Mouse (Mus musculus): ENCODE measurements around the gene Dlgap1. TPM values are rescaled to one million over a fixed set of nuclear protein-coding genes. Genes with fewer than 3 reads are reported as not detected.
A peak's percentile ranks its signal among the peaks of the same experiment; 100 is the strongest.

Gene Dlgap1
- polyA plus RNA-seq, 1 experiment from 2014 or later = 2.9 TPM

GRCm38 (mm10) chr17:70664484-70665040 lies 695.7 kb downstream of the Dlgap1 start:
- H3K9ac ChIP-seq (ENCODE audit: low read length) = no peak overlapping the region
- H3K9me3 ChIP-seq (ENCODE audit: control insufficient read depth, low read length) = no peaks in the 10 kb centered on the region
- H3K36me3 ChIP-seq (ENCODE audit: control insufficient read depth, insufficient read depth, low read length) = no peaks in the 10 kb centered on the region
- H3K27ac ChIP-seq (ENCODE audit: low read depth) = no peak overlapping the region
- no peaks in the 10 kb centered on the region for H3K4me1 ChIP-seq (replicated peaks; ENCODE audit: control insufficient read depth, insufficient read depth, low read length)
- no peak overlapping the region for H3K4me2 ChIP-seq (ENCODE audit: low read length)
- peak; percentile 18 for DNase-seq (ENCODE audit: low spot score)
- ATAC-seq (replicated peaks; ENCODE audit: low FRiP score, low TSS enrichment, low read depth) = no peak
- H3K4me3 ChIP-seq (ENCODE audit: low read depth, low read length) = no peak overlapping the region
- H3K27me3 ChIP-seq (replicated peaks; ENCODE audit: control insufficient read depth, insufficient read depth, low read length) = no peaks in the 10 kb centered on the region

- Histone ChIP-seq H3K27me3 (replicated peaks; ENCODE audit: control insufficient read depth, insufficient read depth, low read length) (no peaks in the 10 kb centered on the region), H3K4me1 (replicated peaks; ENCODE audit: control insufficient read depth, insufficient read depth, low read length) (no peaks in the 10 kb centered on the region), H3K9ac (ENCODE audit: low read length) (no peak overlapping the region), H3K36me3 (ENCODE audit: control insufficient read depth, insufficient read depth, low read length) (no peaks in the 10 kb centered on the region), H3K9me3 (ENCODE audit: control insufficient read depth, low read length) (no peaks in the 10 kb centered on the region), H3K4me3 (ENCODE audit: low read depth, low read length) (no peak overlapping the region), H3K4me2 (ENCODE audit: low read length) (no peak overlapping the region), H3K27ac (ENCODE audit: low read depth) (no peak overlapping the region)
- DNase-seq (ENCODE audit: low spot score) (no peak), ATAC-seq (replicated peaks; ENCODE audit: low FRiP score, low TSS enrichment, low read depth) (no peak)
- WGBS = 86% methylated on average over 13 of the region's 13 CpGs
These were observed 705.1 kb downstream of the Dlgap1 start for GRCm38 (mm10) chr17:70673985-70674384.

- DNase-seq (ENCODE audit: low spot score) = peak; percentile 23
- H3K4me1 ChIP-seq (replicated peaks; ENCODE audit: control insufficient read depth, insufficient read depth, low read length) = no peaks in the 10 kb centered on the region
- no peak overlapping the region for H3K4me2 ChIP-seq (ENCODE audit: low read length)
- no peak overlapping the region for H3K27ac ChIP-seq (ENCODE audit: low read depth)
- no peak for ATAC-seq (replicated peaks; ENCODE audit: low FRiP score, low TSS enrichment, low read depth)
- H3K36me3 ChIP-seq (ENCODE audit: control insufficient read depth, insufficient read depth, low read length) = no peaks in the 10 kb centered on the region
- no peaks in the 10 kb centered on the region for H3K9me3 ChIP-seq (ENCODE audit: control insufficient read depth, low read length)
- H3K9ac ChIP-seq (ENCODE audit: low read length) = no peak overlapping the region
- no peak overlapping the region for H3K4me3 ChIP-seq (ENCODE audit: low read depth, low read length)
- WGBS = 54% methylated on average over 2 of the region's 2 CpGs
- no peaks in the 10 kb centered on the region for H3K27me3 ChIP-seq (replicated peaks; ENCODE audit: control insufficient read depth, insufficient read depth, low read length)
These were observed 707.6 kb downstream of the Dlgap1 start for GRCm38 (mm10) chr17:70676522-70676921.

GRCm38 (mm10) chr17:70683561-70684167 lies 714.8 kb downstream of the Dlgap1 start:
- no peak overlapping the region for H3K4me3 ChIP-seq (ENCODE audit: low read depth, low read length)
- H3K9ac ChIP-seq (ENCODE audit: low read length) = no peak overlapping the region
- H3K4me1 ChIP-seq (replicated peaks; ENCODE audit: control insufficient read depth, insufficient read depth, low read length) = no peaks in the 10 kb centered on the region
- H3K4me2 ChIP-seq (ENCODE audit: low read length) = no peak overlapping the region
- no peaks in the 10 kb centered on the region for H3K27me3 ChIP-seq (replicated peaks; ENCODE audit: control insufficient read depth, insufficient read depth, low read length)
- DNase-seq (ENCODE audit: low spot score) (peak; percentile 85), ATAC-seq (replicated peaks; ENCODE audit: low FRiP score, low TSS enrichment, low read depth) (peak; percentile 76)
- no peaks in the 10 kb centered on the region for H3K36me3 ChIP-seq (ENCODE audit: control insufficient read depth, insufficient read depth, low read length)
- H3K9me3 ChIP-seq (ENCODE audit: control insufficient read depth, low read length) = no peaks in the 10 kb centered on the region
- 13% methylated on average over 15 of the region's 15 CpGs for WGBS
- no peak overlapping the region for H3K27ac ChIP-seq (ENCODE audit: low read depth)

- no peaks in the 10 kb centered on the region for H3K36me3 ChIP-seq (ENCODE audit: control insufficient read depth, insufficient read depth, low read length)
- H3K4me2 ChIP-seq (ENCODE audit: low read length) = no peak overlapping the region
- H3K4me1 ChIP-seq (replicated peaks; ENCODE audit: control insufficient read depth, insufficient read depth, low read length) = no peaks in the 10 kb centered on the region
- ATAC-seq (replicated peaks; ENCODE audit: low FRiP score, low TSS enrichment, low read depth) = no peak
- no peak overlapping the region for H3K4me3 ChIP-seq (ENCODE audit: low read depth, low read length)
- H3K9ac ChIP-seq (ENCODE audit: low read length) = no peak overlapping the region
- no peak for DNase-seq (ENCODE audit: low spot score)
- H3K27me3 ChIP-seq (replicated peaks; ENCODE audit: control insufficient read depth, insufficient read depth, low read length) = no peaks in the 10 kb centered on the region
- no peak overlapping the region for H3K27ac ChIP-seq (ENCODE audit: low read depth)
- WGBS = 80% methylated on average over 6 of the region's 6 CpGs
- no peaks in the 10 kb centered on the region for H3K9me3 ChIP-seq (ENCODE audit: control insufficient read depth, low read length)
These were observed 721.3 kb downstream of the Dlgap1 start for GRCm38 (mm10) chr17:70690174-70690573.

- Histone ChIP-seq H3K9ac (ENCODE audit: low read length) (no peak overlapping the region), H3K4me3 (ENCODE audit: low read depth, low read length) (no peak overlapping the region), H3K27me3 (replicated peaks; ENCODE audit: control insufficient read depth, insufficient read depth, low read length) (no peaks in the 10 kb centered on the region), H3K27ac (ENCODE audit: low read depth) (no peak overlapping the region), H3K9me3 (ENCODE audit: control insufficient read depth, low read length) (no peaks in the 10 kb centered on the region), H3K4me1 (replicated peaks; ENCODE audit: control insufficient read depth, insufficient read depth, low read length) (no peaks in the 10 kb centered on the region), H3K36me3 (ENCODE audit: control insufficient read depth, insufficient read depth, low read length) (no peaks in the 10 kb centered on the region), H3K4me2 (ENCODE audit: low read length) (no peak overlapping the region)
- 89% methylated on average over 8 of the region's 8 CpGs for WGBS
- DNase-seq (ENCODE audit: low spot score) = no peak
- ATAC-seq (replicated peaks; ENCODE audit: low FRiP score, low TSS enrichment, low read depth) = no peak
These were observed 721.7 kb downstream of the Dlgap1 start for GRCm38 (mm10) chr17:70690598-70690997.

- Histone ChIP-seq H3K9me3 (ENCODE audit: control insufficient read depth, low read length) (no peaks in the 10 kb centered on the region), H3K4me2 (ENCODE audit: low read length) (peak overlapping the region; percentile 53), H3K27me3 (replicated peaks; ENCODE audit: control insufficient read depth, insufficient read depth, low read length) (no peaks in the 10 kb centered on the region), H3K4me1 (replicated peaks; ENCODE audit: control insufficient read depth, insufficient read depth, low read length) (peaks cover 5% of the 10 kb centered on the region; the same call in 1 of the 2 replicates), H3K27ac (ENCODE audit: low read depth) (no peak overlapping the region), H3K9ac (ENCODE audit: low read length) (0 out of 2 replicates have a peak overlapping the region, but pooled peaks have one; percentile 2), H3K36me3 (ENCODE audit: control insufficient read depth, insufficient read depth, low read length) (no peaks in the 10 kb centered on the region), H3K4me3 (ENCODE audit: low read depth, low read length) (peak overlapping the region; percentile 18; the same call in 1 of the 2 replicates)
- peak; percentile 91 for DNase-seq (ENCODE audit: low spot score)
- ATAC-seq (replicated peaks; ENCODE audit: low FRiP score, low TSS enrichment, low read depth) = peak; percentile 67
- WGBS = 5% methylated on average over 28 of the region's 28 CpGs
These were observed 738.3 kb downstream of the Dlgap1 start for GRCm38 (mm10) chr17:70706976-70707818.

GRCm38 (mm10) chr17:70707819-70708140 lies 738.9 kb downstream of the Dlgap1 start:
- no peak overlapping the region for H3K4me3 ChIP-seq (ENCODE audit: low read depth, low read length)
- 0 out of 2 replicates have a peak, but pooled peaks have one; percentile 17 for ATAC-seq (replicated peaks; ENCODE audit: low FRiP score, low TSS enrichment, low read depth)
- H3K4me2 ChIP-seq (ENCODE audit: low read length) = peak overlapping the region; percentile 53

More at GRCm38 (mm10) chr17:70707819-70708140, 738.9 kb downstream of the Dlgap1 start:
- H3K27ac ChIP-seq (ENCODE audit: low read depth) = no peak overlapping the region
- 40% methylated on average over 6 of the region's 6 CpGs for WGBS
- no peaks in the 10 kb centered on the region for H3K27me3 ChIP-seq (replicated peaks; ENCODE audit: control insufficient read depth, insufficient read depth, low read length)
- no peak for DNase-seq (ENCODE audit: low spot score)
- no peaks in the 10 kb centered on the region for H3K9me3 ChIP-seq (ENCODE audit: control insufficient read depth, low read length)
- peaks cover 5% of the 10 kb centered on the region; the same call in 1 of the 2 replicates for H3K4me1 ChIP-seq (replicated peaks; ENCODE audit: control insufficient read depth, insufficient read depth, low read length)
- H3K9ac ChIP-seq (ENCODE audit: low read length) = no peak overlapping the region
- no peaks in the 10 kb centered on the region for H3K36me3 ChIP-seq (ENCODE audit: control insufficient read depth, insufficient read depth, low read length)
